Mouse (Mus musculus): ENCODE measurements around the gene Afg3l1. TPM values are rescaled to one million over a fixed set of nuclear protein-coding genes. Genes with fewer than 3 reads are reported as not detected.
"Not testable (repeated sequence)": the region's sequence is repeated elsewhere in the genome, so short reads cannot be mapped to it uniquely, and the experiment has no call there.

The Afg3l1 gene
- polyA plus RNA-seq (2014; fragmentation: Nextera tagmentation; extraction: Ambion mirVana), result 35.2 and 40.6 TPM in 2 replicates

- no peaks in the 10 kb centered on the region for H3K27me3 ChIP-seq (ENCODE audit: control insufficient read depth, insufficient read depth, low read length)
- H3K36me3 ChIP-seq (ENCODE audit: control insufficient read depth, insufficient read depth, low read length), result peaks cover 20% of the 10 kb centered on the region; the same call in 1 of the 2 replicates
- H3K27ac ChIP-seq (ENCODE audit: low read depth, low read length), result peak within 1 kb of the TSS; percentile 94
- under 1% methylated on average over 52 of the region's 58 CpGs for WGBS
- H3K4me2 ChIP-seq (ENCODE audit: low read depth, low read length), result peak within 1 kb of the TSS; percentile 75
- peaks cover 9% of the 10 kb centered on the region for H3K4me1 ChIP-seq (ENCODE audit: control insufficient read depth, insufficient read depth, low read length)
- peak within 1 kb of the TSS; percentile 71 for H3K4me3 ChIP-seq (ENCODE audit: low read depth, low read length)
- peak within 1 kb of the TSS; percentile 72 for H3K9ac ChIP-seq (replicated peaks; ENCODE audit: low read depth, low read length)
- H3K9me3 ChIP-seq (ENCODE audit: control insufficient read depth, low read length), result no peaks in the 10 kb centered on the region
- peak; percentile 87 for ATAC-seq (ENCODE audit: low read depth)
Measured at GRCm38 (mm10) chr8:123477737-123478258, at the start of gene Afg3l1. Gene Afg3l1 (plus strand): TSS chr8:123477903.

GRCm38 (mm10) chr8:123428343-123428893 lies 49.3 kb upstream of the Afg3l1 start:
- Histone ChIP-seq H3K27me3 (ENCODE audit: control insufficient read depth, insufficient read depth, low read length) (no peaks in the 10 kb centered on the region), H3K4me1 (ENCODE audit: control insufficient read depth, insufficient read depth, low read length) (no peaks in the 10 kb centered on the region), H3K36me3 (ENCODE audit: control insufficient read depth, insufficient read depth, low read length) (no peaks in the 10 kb centered on the region), H3K9me3 (ENCODE audit: control insufficient read depth, low read length) (peaks cover 3% of the 10 kb centered on the region), H3K27ac (ENCODE audit: low read depth, low read length) (no peak overlapping the region), H3K4me2 (ENCODE audit: low read depth, low read length) (no peak overlapping the region), H3K9ac (replicated peaks; ENCODE audit: low read depth, low read length) (no peak overlapping the region), H3K4me3 (ENCODE audit: low read depth, low read length) (no peak overlapping the region)
- no peak for ATAC-seq (ENCODE audit: low read depth)
- WGBS, result 95% methylated on average over 28 of the region's 29 CpGs

GRCm38 (mm10) chr8:123428939-123429721 lies 48.6 kb upstream of the Afg3l1 start:
- Histone ChIP-seq H3K4me2 (ENCODE audit: low read depth, low read length) (no peak overlapping the region), H3K27ac (ENCODE audit: low read depth, low read length) (no peak overlapping the region), H3K9ac (replicated peaks; ENCODE audit: low read depth, low read length) (no peak overlapping the region), H3K4me1 (ENCODE audit: control insufficient read depth, insufficient read depth, low read length) (no peaks in the 10 kb centered on the region), H3K9me3 (ENCODE audit: control insufficient read depth, low read length) (peaks cover 3% of the 10 kb centered on the region), H3K27me3 (ENCODE audit: control insufficient read depth, insufficient read depth, low read length) (no peaks in the 10 kb centered on the region), H3K36me3 (ENCODE audit: control insufficient read depth, insufficient read depth, low read length) (no peaks in the 10 kb centered on the region), H3K4me3 (ENCODE audit: low read depth, low read length) (no peak overlapping the region)
- no peak for ATAC-seq (ENCODE audit: low read depth)
- 96% methylated on average over 23 of the region's 23 CpGs for WGBS

GRCm38 (mm10) chr8:123429722-123430013 lies 48.0 kb upstream of the Afg3l1 start:
- 95% methylated on average over 15 of the region's 15 CpGs for whole genome bisulfite sequencing
- not testable (repeated sequence) for H3K4me1 ChIP-seq (ENCODE audit: control insufficient read depth, insufficient read depth, low read length); H3K27ac ChIP-seq (ENCODE audit: low read depth, low read length); H3K27me3 ChIP-seq (ENCODE audit: control insufficient read depth, insufficient read depth, low read length); H3K9me3 ChIP-seq (ENCODE audit: control insufficient read depth, low read length); H3K4me2 ChIP-seq (ENCODE audit: low read depth, low read length); H3K4me3 ChIP-seq (ENCODE audit: low read depth, low read length); H3K9ac ChIP-seq (replicated peaks; ENCODE audit: low read depth, low read length); H3K36me3 ChIP-seq (ENCODE audit: control insufficient read depth, insufficient read depth, low read length); ATAC-seq (ENCODE audit: low read depth)

GRCm38 (mm10) chr8:123430936-123431335 lies 46.8 kb upstream of the Afg3l1 start:
- not testable (repeated sequence) for H3K4me1 ChIP-seq (ENCODE audit: control insufficient read depth, insufficient read depth, low read length); H3K9ac ChIP-seq (replicated peaks; ENCODE audit: low read depth, low read length); H3K36me3 ChIP-seq (ENCODE audit: control insufficient read depth, insufficient read depth, low read length); ATAC-seq (ENCODE audit: low read depth); H3K9me3 ChIP-seq (ENCODE audit: control insufficient read depth, low read length); H3K27me3 ChIP-seq (ENCODE audit: control insufficient read depth, insufficient read depth, low read length); H3K4me3 ChIP-seq (ENCODE audit: low read depth, low read length); H3K27ac ChIP-seq (ENCODE audit: low read depth, low read length); H3K4me2 ChIP-seq (ENCODE audit: low read depth, low read length)
- WGBS, result 95% methylated on average over 7 of the region's 8 CpGs

GRCm38 (mm10) chr8:123431616-123432365 lies 45.9 kb upstream of the Afg3l1 start:
- Histone ChIP-seq H3K9me3 (ENCODE audit: control insufficient read depth, low read length) (peaks cover 3% of the 10 kb centered on the region), H3K27me3 (ENCODE audit: control insufficient read depth, insufficient read depth, low read length) (no peaks in the 10 kb centered on the region)

GRCm38 (mm10) chr8:123432381-123432780 lies 45.3 kb upstream of the Afg3l1 start:
- Histone ChIP-seq H3K36me3 (ENCODE audit: control insufficient read depth, insufficient read depth, low read length) (no peaks in the 10 kb centered on the region), H3K4me2 (ENCODE audit: low read depth, low read length) (no peak overlapping the region), H3K4me3 (ENCODE audit: low read depth, low read length) (no peak overlapping the region), H3K27me3 (ENCODE audit: control insufficient read depth, insufficient read depth, low read length) (no peaks in the 10 kb centered on the region), H3K9me3 (ENCODE audit: control insufficient read depth, low read length) (peaks cover 3% of the 10 kb centered on the region), H3K27ac (ENCODE audit: low read depth, low read length) (no peak overlapping the region), H3K4me1 (ENCODE audit: control insufficient read depth, insufficient read depth, low read length) (no peaks in the 10 kb centered on the region), H3K9ac (replicated peaks; ENCODE audit: low read depth, low read length) (no peak overlapping the region)
- WGBS, result 95% methylated on average over 16 of the region's 16 CpGs
- ATAC-seq (ENCODE audit: low read depth), result no peak

More at GRCm38 (mm10) chr8:123431616-123432365, 45.9 kb upstream of the Afg3l1 start:
- Histone ChIP-seq H3K27ac (ENCODE audit: low read depth, low read length) (no peak overlapping the region), H3K36me3 (ENCODE audit: control insufficient read depth, insufficient read depth, low read length) (no peaks in the 10 kb centered on the region), H3K4me1 (ENCODE audit: control insufficient read depth, insufficient read depth, low read length) (no peaks in the 10 kb centered on the region), H3K4me3 (ENCODE audit: low read depth, low read length) (no peak overlapping the region), H3K9ac (replicated peaks; ENCODE audit: low read depth, low read length) (no peak overlapping the region), H3K4me2 (ENCODE audit: low read depth, low read length) (no peak overlapping the region)
- no peak for ATAC-seq (ENCODE audit: low read depth)
- WGBS, result 97% methylated on average over 25 of the region's 25 CpGs

- H3K4me3 ChIP-seq (ENCODE audit: low read depth, low read length); H3K27me3 ChIP-seq (ENCODE audit: control insufficient read depth, insufficient read depth, low read length); H3K27ac ChIP-seq (ENCODE audit: low read depth, low read length); H3K9me3 ChIP-seq (ENCODE audit: control insufficient read depth, low read length); H3K9ac ChIP-seq (replicated peaks; ENCODE audit: low read depth, low read length); ATAC-seq (ENCODE audit: low read depth); H3K36me3 ChIP-seq (ENCODE audit: control insufficient read depth, insufficient read depth, low read length); H3K4me2 ChIP-seq (ENCODE audit: low read depth, low read length); H3K4me1 ChIP-seq (ENCODE audit: control insufficient read depth, insufficient read depth, low read length): not testable (repeated sequence)
- WGBS, result 98% methylated on average over 35 of the region's 47 CpGs
Measured at GRCm38 (mm10) chr8:123433241-123433974, 44.3 kb upstream of the Afg3l1 start.
